Mouse (Mus musculus) thymus, adult 2 months (tissue): ENCODE results near the gene Upk1a.

Source experiments
- CTCF ChIP-seq: fragments of 200-500 bp; IDR thresholded peaks from 2 replicates; pipeline ENCODE4 v1.5.1; 2012; ENCODE audit warnings: mild to moderate bottlenecking, control low read depth, low read length, moderate library complexity, borderline replicate concordance; ENCODE audit not compliant: control insufficient read depth, poor library complexity, insufficient read depth; ENCODE audit errors: extremely low read depth
- POLR2A ChIP-seq: fragments of 200-500 bp; IDR thresholded peaks from 2 replicates; pipeline ENCODE4 v1.6.1; 2012; ENCODE audit warnings: mild to moderate bottlenecking, low read length, control low read depth, moderate library complexity; ENCODE audit not compliant: control insufficient read depth, poor library complexity, insufficient read depth; ENCODE audit errors: extremely low read depth

- TF ChIP-seq CTCF (no peak), POLR2A (no peak)
These were observed 12.7 kb downstream of the Upk1a start for GRCm38 (mm10) chr7:30599933-30600353.
